ENCODE assay signal across 1 mouse cellular context in the genomic region with DNA sequence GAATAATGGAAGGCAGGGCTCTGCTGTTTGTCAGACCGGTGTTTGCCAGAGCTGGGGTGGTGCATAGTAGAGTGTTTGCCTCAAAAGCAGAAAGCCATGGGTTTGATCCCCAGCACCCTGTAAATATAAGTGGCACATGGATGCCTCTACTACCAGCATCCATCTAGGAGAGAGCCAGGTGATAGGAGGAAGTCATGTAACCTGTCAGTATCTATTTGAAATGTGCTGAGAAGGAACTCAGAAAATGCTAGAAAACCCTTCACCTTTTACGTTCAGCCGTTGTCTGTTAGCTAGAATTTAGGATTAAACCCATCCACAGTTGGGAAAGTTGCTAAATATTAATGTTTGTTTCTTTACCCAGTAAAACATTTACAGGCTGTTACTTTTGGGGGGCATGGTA.
TF ChIP-seq lines count a peak whose summit lies in the region.

No protein-coding gene starts in this region.

TF ChIP-seq in myocyte, 11 proteins besides CTCF, POLR2A, EP300 and RAD21 (continued from another document):
- TF ChIP-seq CEBPB (IDR thresholded peaks at IDR 0.05; ENCODE audit: insufficient read depth, poor library complexity, severe bottlenecking) (no peak), USF1 (IDR thresholded peaks at IDR 0.05; ENCODE audit: low read depth) (no peak), TCF3 (IDR thresholded peaks at IDR 0.05; ENCODE audit: insufficient read length, low read depth) (no peak), POLR2AphosphoS2 (IDR thresholded peaks at IDR 0.05; ENCODE audit: insufficient read length, low read depth) (no peak), SRF (IDR thresholded peaks at IDR 0.05; ENCODE audit: control insufficient read depth, insufficient read length, low read depth) (no peak), E2F4 (IDR thresholded peaks at IDR 0.05; ENCODE audit: insufficient read depth) (no peak)
